Mouse (Mus musculus) kidney, postnatal 0 days (tissue): ENCODE results near the gene Olfr465-ps1. TPM values are rescaled to one million over a fixed set of nuclear protein-coding genes. Genes with fewer than 3 reads are reported as not detected.

ENCODE experiments used
- ATAC-seq: fragments of 200-750 bp; cut with Nextera tagmentation; replicated peaks from 2 replicates; pipeline ENCODE4 v1.8.0; 2017; ENCODE audit warnings: low read depth, moderate number of reproducible peaks, moderate TSS enrichment, moderate library complexity; ENCODE audit not compliant: low FRiP score
- DNase-seq: peaks from one replicate; pipeline ENCODE4 v3.0.0-alpha.2; 2016; ENCODE audit warnings: low spot score
- H3K27ac ChIP-seq: fragments of 300-500 bp; sonication (generic); 2 replicates; pipeline ENCODE4 v1.5.1; 2014; ENCODE audit warnings: mild to moderate bottlenecking
- H3K27me3 ChIP-seq: fragments of 300-500 bp; sonication (generic); 2 replicates; pipeline ENCODE4 v1.6.1; 2014; ENCODE audit warnings: low read length, mixed read lengths; ENCODE audit not compliant: insufficient read depth
- H3K36me3 ChIP-seq: fragments of 300-500 bp; sonication (generic); 2 replicates; pipeline ENCODE4 v1.6.1; 2014; ENCODE audit warnings: low read length, mixed read lengths; ENCODE audit not compliant: insufficient read depth
- H3K4me1 ChIP-seq: fragments of 300-500 bp; sonication (generic); replicated peaks from 2 replicates; pipeline ENCODE4 v1.6.1; 2014; ENCODE audit warnings: antibody characterized with exemption, low read length, mixed read lengths; ENCODE audit not compliant: insufficient read depth
- H3K4me2 ChIP-seq: fragments of 300-500 bp; sonication (generic); 2 replicates; pipeline ENCODE4 v1.6.1; 2014; ENCODE audit warnings: mild to moderate bottlenecking, low read length, moderate library complexity, mixed read lengths
- H3K4me3 ChIP-seq: fragments of 300-500 bp; sonication (generic); replicated peaks from 2 replicates; pipeline ENCODE4 v1.5.1; 2014; ENCODE audit warnings: low read depth, low read length
- H3K9ac ChIP-seq: fragments of 300-500 bp; sonication (generic); 2 replicates; pipeline ENCODE4 v1.6.1; 2014; ENCODE audit warnings: low read depth, low read length
- H3K9me3 ChIP-seq: fragments of 300-500 bp; sonication (generic); replicated peaks from 2 replicates; pipeline ENCODE4 v1.6.1; 2016; ENCODE audit warnings: low read length, inconsistent platforms, mixed read lengths
- CTCF ChIP-seq: IDR thresholded peaks from 2 replicates; pipeline ENCODE4 v1.5.1; 2016; ENCODE audit warnings: antibody characterized with exemption, low read depth, mild to moderate bottlenecking, moderate library complexity
- WGBS: fragments of 180-500 bp; shearing (Covaris S2); extraction: QIAGEN DNeasy Blood & Tissue Kit; methylation state at CpG from one replicate; pipeline ENCODE4 v1.1.7; 2014; 5-methylcytosine and 5-hydroxymethylcytosine counted together
- polyA plus RNA-seq: library from polyadenylated mRNA; unstranded; fragments of >200 nt; fragmentation: Nextera tagmentation; extraction: Ambion mirVana; gene quantifications from 2 replicates; pipeline ENCODE4 v1.2.1, GENCODE M21; 2015

The Olfr465-ps1 gene
- polyA plus RNA-seq, 1 experiment from 2014 or later, result not detected

DNA sequence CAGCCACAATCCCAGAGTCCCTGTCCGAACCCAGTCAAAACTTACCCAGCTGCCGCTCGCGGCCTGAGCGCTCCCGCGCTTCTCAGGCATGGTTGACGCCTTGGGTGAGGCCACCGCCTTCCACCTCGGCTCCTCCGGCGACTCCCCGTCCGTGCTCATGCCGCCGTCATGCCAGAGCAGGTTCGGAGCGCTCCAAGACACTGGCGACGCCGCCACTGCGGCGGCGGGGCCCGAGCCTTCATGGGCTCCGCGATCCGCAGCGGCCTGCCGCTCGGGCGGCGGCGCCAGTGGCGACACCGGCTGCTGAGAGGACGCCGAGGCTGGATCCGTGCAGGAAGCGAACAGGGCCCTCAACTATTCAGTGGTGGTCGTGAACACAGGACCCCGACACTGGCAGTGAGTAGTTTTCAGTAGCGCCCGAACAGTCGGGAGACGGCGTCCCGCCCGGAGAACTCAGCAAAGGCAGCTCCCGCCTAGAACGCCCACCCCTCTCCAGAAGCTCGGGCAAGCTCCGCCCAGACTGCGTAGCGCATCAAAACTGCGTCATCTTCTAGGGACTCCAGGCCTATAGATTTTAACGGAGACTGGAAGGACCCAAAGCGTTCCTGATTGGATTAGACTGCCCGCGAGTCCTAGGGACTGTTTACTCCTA lies 25.3 kb upstream of the Olfr465-ps1 start, which contains the start of gene Mfsd14b:
TSS of gene Mfsd14b (minus strand) at position 517 of the 652 bp plus-strand sequence.
- no peaks in the 10 kb centered on the region for H3K27me3 ChIP-seq
- H3K27ac ChIP-seq, result peak within 1 kb of the TSS; percentile 96
- H3K4me1 ChIP-seq, result no peaks in the 10 kb centered on the region
- peak within 1 kb of the TSS; percentile 94 for H3K9ac ChIP-seq
- no peaks in the 10 kb centered on the region for H3K9me3 ChIP-seq
- TF ChIP-seq CTCF, result no peak
- peak within 1 kb of the TSS; percentile 87 for H3K4me3 ChIP-seq
- H3K36me3 ChIP-seq, result no peaks in the 10 kb centered on the region
- ATAC-seq (peak; percentile 99), DNase-seq (peak; percentile 98)
- H3K4me2 ChIP-seq, result peak within 1 kb of the TSS; percentile 68
- under 1% methylated on average over 60 of the region's 60 CpGs for WGBS

DNA sequence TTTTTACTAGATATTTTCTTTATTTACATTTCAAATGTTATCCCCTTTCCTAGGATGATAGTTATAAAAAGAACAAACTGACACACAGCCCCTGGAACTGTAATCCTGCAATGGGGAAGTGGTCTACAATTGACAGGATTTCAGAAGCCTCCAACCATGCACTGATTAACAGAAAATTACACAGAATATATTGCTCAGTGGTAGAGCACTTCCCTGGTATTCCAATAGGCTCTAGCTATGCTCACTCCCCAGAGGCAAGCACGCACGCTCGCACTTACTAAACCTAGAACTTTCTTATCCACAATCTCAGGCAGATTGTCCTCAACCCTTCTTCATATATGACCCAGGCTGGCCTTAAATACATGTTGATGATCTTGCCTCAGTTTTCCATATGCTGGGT lies 24.6 kb upstream of the Olfr465-ps1 start:
- H3K4me2 ChIP-seq, result peak overlapping the region; percentile 68
- peak overlapping the region; percentile 96 for H3K27ac ChIP-seq
- no peak for TF ChIP-seq CTCF
- no peaks in the 10 kb centered on the region for H3K9me3 ChIP-seq
- H3K27me3 ChIP-seq, result no peaks in the 10 kb centered on the region
- 60% methylated on average over 3 of the region's 3 CpGs for WGBS
- H3K9ac ChIP-seq, result peak overlapping the region; percentile 94
- H3K36me3 ChIP-seq, result no peaks in the 10 kb centered on the region
- peak overlapping the region; percentile 87 for H3K4me3 ChIP-seq
- no peak for DNase-seq
- no peaks in the 10 kb centered on the region for H3K4me1 ChIP-seq
- ATAC-seq, result peak; percentile 55

DNA sequence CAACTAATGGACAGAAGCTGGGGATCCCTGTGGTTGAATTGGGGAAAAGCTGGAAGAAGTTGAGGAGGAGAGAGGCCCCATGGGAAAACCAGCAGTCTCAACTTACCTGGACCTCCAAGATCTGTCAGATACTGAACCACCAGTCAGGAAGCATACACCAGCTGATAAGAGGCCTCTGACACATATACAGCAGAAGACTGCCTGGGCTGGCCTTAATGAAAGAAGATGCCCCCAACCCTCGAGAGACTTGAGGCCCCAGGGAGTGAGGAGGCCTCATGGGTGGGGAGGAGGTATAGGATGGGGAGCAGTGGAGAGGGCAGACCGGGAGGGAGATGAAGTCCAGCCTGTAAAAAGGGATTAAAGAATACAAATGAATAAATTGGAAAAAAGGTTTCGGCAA lies 16.9 kb upstream of the Olfr465-ps1 start:
- no peaks in the 10 kb centered on the region for H3K9me3 ChIP-seq
- TF ChIP-seq CTCF, result no peak
- H3K27ac ChIP-seq, result no peak overlapping the region
- 68% methylated on average over 3 of the region's 3 CpGs for WGBS
- ATAC-seq (no peak), DNase-seq (no peak)
- no peak overlapping the region for H3K4me3 ChIP-seq
- no peaks in the 10 kb centered on the region for H3K27me3 ChIP-seq
- H3K9ac ChIP-seq, result no peak overlapping the region
- H3K4me2 ChIP-seq, result no peak overlapping the region
- no peaks in the 10 kb centered on the region for H3K4me1 ChIP-seq
- H3K36me3 ChIP-seq, result no peaks in the 10 kb centered on the region

DNA sequence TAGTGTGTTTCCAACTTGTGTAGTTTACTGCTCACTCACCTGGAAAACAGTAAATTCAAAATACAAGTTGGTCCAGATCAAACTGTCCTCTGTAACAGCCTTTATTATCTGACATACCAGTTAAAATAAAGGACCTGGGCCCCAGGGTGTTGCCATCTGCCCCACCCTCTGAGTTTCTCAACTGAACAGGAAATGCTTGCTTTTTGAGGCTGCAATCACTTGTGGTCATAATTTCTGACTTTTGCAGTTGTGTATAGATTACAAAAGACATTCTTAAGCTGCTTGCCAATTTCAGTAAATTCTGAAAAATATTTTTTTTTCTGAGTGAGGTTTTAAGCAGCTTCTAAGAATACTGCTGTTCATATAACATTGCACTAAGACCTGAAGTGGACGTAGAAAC lies 15.8 kb upstream of the Olfr465-ps1 start:
- H3K4me3 ChIP-seq, result no peak overlapping the region
- no peak for DNase-seq
- TF ChIP-seq CTCF, result no peak
- no peaks in the 10 kb centered on the region for H3K27me3 ChIP-seq
- no peaks in the 10 kb centered on the region for H3K4me1 ChIP-seq
- H3K4me2 ChIP-seq, result no peak overlapping the region
- H3K36me3 ChIP-seq, result no peaks in the 10 kb centered on the region
- H3K27ac ChIP-seq, result no peak overlapping the region
- no peak for ATAC-seq
- 74% methylated on average over 1 of the region's 1 CpGs for WGBS
- H3K9ac ChIP-seq, result no peak overlapping the region
- H3K9me3 ChIP-seq, result no peaks in the 10 kb centered on the region

DNA sequence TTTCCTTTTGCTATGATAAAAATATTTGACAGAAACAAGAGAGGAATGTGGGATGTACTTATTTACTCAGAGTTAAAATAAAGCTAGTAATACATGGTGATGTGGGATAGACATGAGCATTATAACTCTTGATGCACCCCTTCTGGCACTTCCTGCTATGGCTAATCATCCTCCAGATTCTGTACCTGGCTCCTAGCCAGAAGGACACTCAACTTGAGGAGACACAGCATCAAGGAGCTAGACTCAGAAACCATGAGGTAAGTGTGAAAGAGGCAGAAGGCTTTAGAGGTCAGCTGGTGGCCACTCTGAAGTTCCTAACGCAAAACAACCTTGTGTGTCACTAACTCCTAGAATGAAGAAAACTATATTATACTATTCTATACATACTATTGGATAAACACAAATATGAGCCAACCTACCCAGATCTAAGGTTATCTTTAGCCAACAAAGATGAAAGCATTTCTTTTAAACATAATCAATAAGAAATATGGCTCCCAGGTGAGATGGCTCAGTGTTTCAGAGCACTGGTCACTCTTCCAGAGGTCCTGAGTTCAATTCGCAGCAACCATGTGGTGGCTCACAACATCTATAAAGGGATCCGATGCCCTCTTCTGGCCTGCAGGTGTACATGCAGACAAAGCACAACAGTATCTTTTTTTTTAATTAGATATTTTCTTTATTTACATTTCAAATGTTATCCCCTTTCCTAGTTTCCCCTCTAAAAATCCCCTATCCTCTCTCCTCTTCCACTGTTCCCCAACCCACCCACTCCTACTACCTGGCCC lies 10.6 kb upstream of the Olfr465-ps1 start:
- WGBS, result 64% methylated on average over 3 of the region's 3 CpGs
- Histone ChIP-seq H3K4me3 (no peak overlapping the region), H3K9ac (no peak overlapping the region), H3K9me3 (no peaks in the 10 kb centered on the region), H3K36me3 (no peaks in the 10 kb centered on the region), H3K4me1 (no peaks in the 10 kb centered on the region), H3K27me3 (no peaks in the 10 kb centered on the region), H3K27ac (no peak overlapping the region), H3K4me2 (no peak overlapping the region)
- no peak for ATAC-seq
- TF ChIP-seq CTCF, result 0 out of 2 replicates have a peak, but pooled peaks have one; percentile 31
- DNase-seq, result no peak

DNA sequence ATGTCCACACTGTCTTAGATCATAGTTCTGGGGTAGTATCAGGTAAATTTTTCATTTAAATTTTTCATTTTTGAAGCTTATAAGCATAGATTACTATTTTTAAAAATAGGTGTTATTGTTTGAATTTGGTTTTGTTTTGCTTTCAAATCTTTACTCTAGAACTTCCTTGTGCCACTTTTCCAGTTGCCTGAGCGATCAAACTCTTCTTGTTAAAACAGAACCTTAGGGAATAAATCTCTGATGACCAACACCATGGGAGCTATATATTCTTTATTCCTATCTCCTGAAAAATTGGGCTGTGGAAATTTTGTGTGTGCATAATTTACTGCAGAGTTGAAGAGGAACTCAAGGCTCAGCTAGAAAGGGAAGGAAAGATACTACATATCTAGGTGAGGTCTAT lies 12.1 kb downstream of the Olfr465-ps1 start, which contains the start of gene Olfr466:
TSS of gene Olfr466 (plus strand) at position 301 of the 400 bp plus-strand sequence.
- Histone ChIP-seq H3K4me1 (no peaks in the 10 kb centered on the region), H3K9ac (no peak within 1 kb of the TSS), H3K4me2 (no peak within 1 kb of the TSS), H3K27ac (no peak within 1 kb of the TSS), H3K27me3 (no peaks in the 10 kb centered on the region), H3K9me3 (no peaks in the 10 kb centered on the region), H3K36me3 (no peaks in the 10 kb centered on the region), H3K4me3 (no peak within 1 kb of the TSS)
- TF ChIP-seq CTCF, result no peak
- 71% methylated on average over 1 of the region's 1 CpGs for WGBS
- ATAC-seq (no peak), DNase-seq (no peak)
